Mouse (Mus musculus) thymus, adult 2 months (tissue): ENCODE measurements at regions not wholly inside any gene's neighbourhood (a gene's known extent, or its start where the extent isn't known, plus 50 kb on each side); places are given as distances from the start of the nearest gene placed in this dataset.
A peak's percentile ranks its signal among the peaks of the same experiment; 100 is the strongest.

ENCODE experiments used
- DNase-seq: peaks from one replicate; pipeline ENCODE4 v3.0.0; 2021
- H3K27ac ChIP-seq: fragments of 200-500 bp; 2 replicates; pipeline ENCODE4 v1.5.1; 2012; ENCODE audit warnings: low read length, control low read depth; ENCODE audit not compliant: control insufficient read depth, insufficient read depth
- H3K27me3 ChIP-seq: fragments of 200-500 bp; 2 replicates; pipeline ENCODE4 v1.6.1; 2012; ENCODE audit warnings: mild to moderate bottlenecking, low read length, moderate library complexity, mixed read lengths; ENCODE audit not compliant: control insufficient read depth, insufficient read depth
- H3K36me3 ChIP-seq: fragments of 200-500 bp; 2 replicates; pipeline ENCODE4 v1.6.1; 2012; ENCODE audit warnings: mild to moderate bottlenecking, low read length, moderate library complexity; ENCODE audit not compliant: control insufficient read depth, insufficient read depth
- H3K4me1 ChIP-seq: fragments of 200-500 bp; replicated peaks from 2 replicates; pipeline ENCODE4 v1.6.1; 2012; ENCODE audit warnings: low read length; ENCODE audit not compliant: control insufficient read depth, insufficient read depth
- H3K4me3 ChIP-seq: fragments of 200-500 bp; 2 replicates; pipeline ENCODE4 v1.5.1; 2012; ENCODE audit warnings: mild to moderate bottlenecking, low read length, control low read depth, moderate library complexity; ENCODE audit not compliant: control insufficient read depth, insufficient read depth
- CTCF ChIP-seq: fragments of 200-500 bp; IDR thresholded peaks from 2 replicates; pipeline ENCODE4 v1.5.1; 2012; ENCODE audit warnings: mild to moderate bottlenecking, control low read depth, low read length, moderate library complexity, borderline replicate concordance; ENCODE audit not compliant: control insufficient read depth, poor library complexity, insufficient read depth; ENCODE audit errors: extremely low read depth
- POLR2A ChIP-seq: fragments of 200-500 bp; IDR thresholded peaks from 2 replicates; pipeline ENCODE4 v1.6.1; 2012; ENCODE audit warnings: mild to moderate bottlenecking, low read length, control low read depth, moderate library complexity; ENCODE audit not compliant: control insufficient read depth, poor library complexity, insufficient read depth; ENCODE audit errors: extremely low read depth
- WGBS: fragments of 180-500 bp; shearing (Covaris S2); methylation state at CpG from one replicate; pipeline ENCODE4 v1.1.7; 2018; 5-methylcytosine and 5-hydroxymethylcytosine counted together

DNA sequence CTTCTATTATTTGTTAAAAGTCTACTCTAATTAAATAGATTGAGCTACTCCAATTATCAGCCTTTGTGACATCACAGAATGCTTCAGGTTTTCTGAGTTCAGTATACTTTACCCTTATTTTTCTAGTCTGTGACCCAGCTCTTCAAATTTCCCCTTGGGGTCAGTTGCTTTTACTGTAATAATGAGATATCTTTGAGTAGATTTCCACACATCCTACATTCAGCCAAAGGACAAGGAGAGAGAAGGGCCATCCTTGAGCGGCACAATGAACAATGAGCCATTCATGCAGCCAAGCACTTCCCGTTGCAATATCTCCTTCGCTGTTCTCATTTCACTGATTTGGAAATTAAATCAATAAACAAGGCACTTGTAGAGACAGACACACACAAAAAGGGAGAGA is 113.6 kb downstream of the Avpr1a start:
- Histone ChIP-seq H3K36me3 (no peaks in the 10 kb centered on the region), H3K27ac (no peak overlapping the region), H3K4me1 (peaks cover 4% of the 10 kb centered on the region), H3K27me3 (no peaks in the 10 kb centered on the region), H3K4me3 (no peak overlapping the region)
- no peak for TF ChIP-seq POLR2A
- TF ChIP-seq CTCF, result no peak
- no peak for DNase-seq
- 94% methylated on average over 3 of the region's 3 CpGs for WGBS

DNA sequence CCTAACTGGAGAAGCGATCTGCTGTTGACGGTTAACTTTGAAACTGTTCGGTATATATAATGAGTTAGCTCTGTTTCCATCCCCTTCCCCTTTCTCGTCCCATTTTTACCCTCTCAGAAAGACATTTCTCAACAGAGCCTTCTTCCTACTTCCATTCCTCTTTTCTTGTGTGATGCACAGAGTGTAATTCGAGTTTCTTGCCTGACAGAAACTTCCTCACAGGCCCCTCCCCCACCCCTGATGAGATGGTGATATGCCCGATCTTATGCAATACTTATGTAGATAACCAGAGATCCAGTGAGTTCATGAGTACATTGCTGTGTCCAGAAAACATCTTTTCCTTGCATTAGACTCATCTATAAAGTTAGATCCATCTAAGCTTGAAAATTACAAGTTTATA is 114.2 kb downstream of the Avpr1a start:
- Histone ChIP-seq H3K4me3 (no peak overlapping the region), H3K4me1 (peaks cover 5% of the 10 kb centered on the region), H3K27ac (no peak overlapping the region), H3K27me3 (no peaks in the 10 kb centered on the region), H3K36me3 (no peaks in the 10 kb centered on the region)
- WGBS, result 77% methylated on average over 6 of the region's 6 CpGs
- TF ChIP-seq CTCF (no peak), POLR2A (no peak)
- no peak for DNase-seq

DNA sequence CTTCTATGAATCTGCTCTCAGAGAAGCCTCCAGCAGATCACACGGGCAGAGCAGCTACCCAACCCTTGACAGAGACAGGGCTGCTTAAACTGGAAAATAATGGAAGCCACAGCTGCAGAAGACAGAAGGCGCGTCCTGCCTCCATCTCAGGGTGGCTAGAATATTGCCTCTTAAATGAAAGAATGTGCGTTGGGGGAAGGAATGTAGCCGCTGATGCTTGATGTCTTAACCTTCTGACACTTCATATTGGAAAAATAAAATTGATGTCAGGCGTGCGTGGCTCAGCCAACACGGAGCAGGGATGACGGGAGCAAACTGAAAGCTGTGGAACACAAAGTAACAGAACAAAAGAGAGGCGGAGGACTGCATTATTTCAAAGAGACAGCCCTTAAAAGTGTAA is 114.6 kb upstream of the Ppm1h start:
- no peak for TF ChIP-seq CTCF
- TF ChIP-seq POLR2A, result no peak
- no peak for DNase-seq
- no peaks in the 10 kb centered on the region for H3K36me3 ChIP-seq
- peaks cover 7% of the 10 kb centered on the region for H3K4me1 ChIP-seq
- H3K27me3 ChIP-seq, result no peaks in the 10 kb centered on the region
- no peak overlapping the region for H3K4me3 ChIP-seq
- WGBS, result 84% methylated on average over 10 of the region's 10 CpGs
- no peak overlapping the region for H3K27ac ChIP-seq

DNA sequence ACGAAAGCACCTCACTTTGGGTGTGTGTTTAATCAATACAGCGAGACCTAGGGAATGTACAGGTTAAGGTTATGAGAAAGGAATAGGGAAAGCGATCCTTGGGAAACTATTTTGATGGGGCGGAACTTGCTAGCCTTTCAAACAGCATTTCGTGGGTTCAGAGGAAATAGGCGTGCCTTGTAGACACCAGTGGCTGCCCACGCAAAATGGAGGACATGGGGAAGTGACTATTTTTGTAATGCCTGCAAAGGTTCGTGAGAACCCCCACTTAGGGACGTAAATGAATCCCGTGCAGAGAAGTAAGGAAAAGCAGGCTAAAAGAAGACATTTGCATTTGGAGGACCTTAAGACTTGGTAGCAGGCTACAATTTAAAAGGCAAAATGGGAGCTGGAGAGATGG is 114.1 kb upstream of the Ppm1h start:
- DNase-seq, result no peak
- Histone ChIP-seq H3K36me3 (no peaks in the 10 kb centered on the region), H3K27ac (no peak overlapping the region), H3K4me1 (peaks cover 8% of the 10 kb centered on the region), H3K27me3 (no peaks in the 10 kb centered on the region), H3K4me3 (no peak overlapping the region)
- TF ChIP-seq CTCF (no peak), POLR2A (no peak)
- WGBS, result 83% methylated on average over 10 of the region's 10 CpGs

DNA sequence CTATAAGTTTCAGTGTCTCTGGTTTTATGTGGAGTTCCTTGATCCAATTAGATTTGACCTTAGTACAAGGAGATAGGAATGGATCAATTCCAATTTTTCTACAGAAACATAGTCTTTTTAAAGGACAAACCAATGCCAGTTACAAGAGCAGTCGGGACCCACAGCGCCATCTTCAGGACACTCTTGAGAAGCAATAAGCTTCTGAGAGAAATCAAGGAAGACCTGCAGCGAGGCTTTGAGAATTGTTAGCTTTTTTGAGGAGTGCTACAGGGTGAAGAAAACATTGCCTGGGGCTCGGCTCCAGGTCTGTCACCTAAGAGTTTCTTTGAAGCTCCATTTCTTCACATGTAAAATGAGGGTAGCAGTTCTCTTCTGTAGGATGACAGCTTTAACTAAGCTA is 112.0 kb upstream of the Ppm1h start:
- peaks cover 13% of the 10 kb centered on the region for H3K4me1 ChIP-seq
- no peak for TF ChIP-seq POLR2A
- no peak for TF ChIP-seq CTCF
- no peak overlapping the region for H3K27ac ChIP-seq
- DNase-seq, result peak; percentile 34
- H3K27me3 ChIP-seq, result no peaks in the 10 kb centered on the region
- 41% methylated on average over 4 of the region's 4 CpGs for WGBS
- H3K4me3 ChIP-seq, result no peak overlapping the region
- no peaks in the 10 kb centered on the region for H3K36me3 ChIP-seq

DNA sequence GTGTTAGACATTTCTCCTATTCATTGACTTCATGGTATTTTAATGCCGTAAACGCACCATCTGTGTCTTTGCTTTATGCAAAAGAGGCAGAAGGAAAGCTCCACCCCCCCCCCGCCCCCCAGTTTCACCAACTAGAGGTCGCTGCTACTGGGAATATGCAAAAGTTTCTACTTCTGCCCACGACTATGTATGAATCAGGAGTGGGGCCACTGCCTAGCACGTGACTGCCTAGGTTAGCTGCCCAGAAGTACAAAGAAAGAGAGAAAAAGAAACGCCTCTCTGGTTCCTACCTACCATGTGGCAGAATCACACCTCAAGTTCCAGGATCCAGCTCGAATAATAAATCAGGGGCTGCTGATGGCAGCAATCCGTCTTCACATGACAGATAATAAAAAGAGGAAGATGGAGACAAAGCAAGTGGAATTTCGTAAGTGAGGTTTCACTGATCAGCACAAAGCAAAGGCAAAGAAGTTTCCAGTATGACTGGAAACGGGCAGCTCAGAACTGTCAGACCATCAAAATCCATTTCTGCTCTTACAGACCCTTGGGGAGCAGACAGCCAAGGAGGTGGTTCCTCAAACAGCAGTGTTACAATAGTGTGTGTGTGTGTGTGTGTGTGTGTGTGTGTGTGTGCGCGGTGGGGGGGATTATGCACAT is 108.9 kb upstream of the Ppm1h start:
- no peak overlapping the region for H3K4me3 ChIP-seq
- DNase-seq, result no peak
- no peak for TF ChIP-seq POLR2A
- no peak for TF ChIP-seq CTCF
- H3K4me1 ChIP-seq, result peaks cover 11% of the 10 kb centered on the region
- H3K27ac ChIP-seq, result no peak overlapping the region
- H3K36me3 ChIP-seq, result no peaks in the 10 kb centered on the region
- H3K27me3 ChIP-seq, result no peaks in the 10 kb centered on the region
- WGBS, result 57% methylated on average over 13 of the region's 13 CpGs

DNA sequence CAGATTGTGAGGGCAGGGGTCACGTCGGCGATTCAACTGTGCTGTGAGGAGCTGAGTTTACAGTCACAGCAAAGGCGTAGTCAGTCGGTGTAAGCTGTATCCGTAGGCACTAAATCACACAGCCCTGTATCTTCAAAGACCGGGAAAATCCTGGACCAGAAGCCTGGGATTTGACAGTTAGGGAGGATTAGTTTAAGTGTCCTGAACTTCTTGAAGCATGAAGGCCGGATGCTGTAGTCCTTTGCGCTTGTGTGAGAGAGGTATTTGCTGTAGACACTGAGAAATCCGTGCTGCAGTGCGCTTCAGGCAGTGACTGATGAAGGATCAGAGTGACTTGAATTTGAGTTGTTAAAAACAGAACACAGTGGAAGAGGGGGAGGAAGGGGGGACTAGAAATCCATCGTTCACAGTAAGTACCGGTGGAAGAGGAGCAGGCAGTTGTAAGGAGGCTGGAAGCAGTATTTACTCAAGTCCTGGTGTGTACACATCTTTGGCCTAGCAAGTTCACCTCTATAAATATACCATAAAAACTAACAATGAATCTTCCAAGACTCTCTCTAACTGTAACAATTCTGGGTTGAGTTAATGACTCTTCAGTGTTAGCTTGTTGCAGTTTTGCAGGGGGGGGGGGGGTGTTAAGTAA is 107.5 kb upstream of the Ppm1h start:
- WGBS, result 91% methylated on average over 13 of the region's 13 CpGs
- no peak for DNase-seq
- Histone ChIP-seq H3K4me1 (peaks cover 11% of the 10 kb centered on the region), H3K4me3 (no peak overlapping the region), H3K27ac (no peak overlapping the region), H3K27me3 (no peaks in the 10 kb centered on the region), H3K36me3 (no peaks in the 10 kb centered on the region)
- no peak for TF ChIP-seq CTCF
